10 mouse cellular contexts compared by ENCODE assay signal in the genomic region with DNA sequence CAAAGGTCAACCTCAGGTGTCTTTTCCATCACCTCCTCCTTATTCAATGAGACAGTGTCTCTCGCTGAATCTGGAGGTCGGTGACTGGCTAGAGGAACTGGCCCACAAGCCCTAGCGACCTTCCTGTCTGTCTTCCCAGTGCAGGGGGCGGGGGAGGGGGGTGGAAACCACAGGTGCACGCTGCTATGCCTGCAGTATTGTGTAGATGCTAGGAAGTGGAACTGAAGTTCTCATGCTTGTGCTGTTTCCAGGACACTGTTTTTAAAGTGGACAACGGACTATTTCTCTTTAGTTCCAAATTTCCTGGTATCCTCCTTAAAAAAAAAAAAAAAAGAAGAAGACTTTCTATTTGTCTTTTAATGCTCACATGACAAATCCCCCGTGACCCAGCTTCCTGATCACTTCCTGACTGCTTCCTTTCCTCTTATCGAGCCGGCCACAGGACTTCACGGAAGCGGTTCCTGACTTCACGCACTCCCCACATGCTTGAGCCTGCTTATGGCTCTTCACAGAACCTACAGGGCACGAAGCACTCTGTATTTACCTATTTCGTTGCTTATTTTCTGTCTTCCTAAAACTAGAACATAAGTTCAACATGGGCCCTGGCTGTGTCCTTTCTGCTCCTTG. TPM values are rescaled to one million over a fixed set of nuclear protein-coding genes. Genes with fewer than 3 reads are reported as not detected.
DNase-seq lines count a peak whose midpoint lies in the region; ATAC-seq and TF ChIP-seq lines count a peak whose summit lies in the region.
"Had no signal": no experiment of that assay in that cellular context is flagged by ENCODE, and none has a peak within 500 bp of the region (broad histone marks: within the 10 kb centered on the region; RNA-seq: fewer than 3 reads in every experiment).

No protein-coding gene starts in this region.

- H3K9me3 ChIP-seq in liver, embryonic 12.5 days (replicated peaks) = no peaks in the 10 kb centered on the region
- no peaks in the 10 kb centered on the region for H3K9me3 ChIP-seq in midbrain, embryonic 13.5 days
- H3K9me3 ChIP-seq: intestine, embryonic 15.5 days; liver, embryonic 15.5 days had no signal

- ATAC-seq in liver, embryonic 12.5 days = no peak
- ATAC-seq in megakaryocyte progenitor cell, adult 5-6 weeks (replicated peaks; ENCODE audit: poor library complexity) = peak; percentile 77
- no peak for ATAC-seq in midbrain, embryonic 13.5 days
- ATAC-seq: intestine, embryonic 15.5 days had no signal

- peak overlapping the region; percentile 27; the same call in 1 of the 2 replicates for H3K4me2 ChIP-seq in liver, embryonic 12.5 days
- no peak overlapping the region for H3K4me2 ChIP-seq in midbrain, embryonic 13.5 days (replicated peaks)
- H3K4me2 ChIP-seq: intestine, embryonic 15.5 days; liver, embryonic 15.5 days had no signal

- peaks cover 27% of the 10 kb centered on the region for H3K4me1 ChIP-seq in liver, embryonic 12.5 days
- H3K4me1 ChIP-seq in midbrain, embryonic 13.5 days (replicated peaks) = no peaks in the 10 kb centered on the region
- no peaks in the 10 kb centered on the region for H3K4me1 ChIP-seq in cerebellum, adult 2 months (ENCODE audit: control insufficient read depth, insufficient read depth, low read length)
- H3K4me1 ChIP-seq: intestine, embryonic 15.5 days had no signal

- no peak overlapping the region for H3K4me3 ChIP-seq in liver, embryonic 12.5 days
- no peak overlapping the region for H3K4me3 ChIP-seq in midbrain, embryonic 13.5 days (replicated peaks)
- no peak overlapping the region for H3K4me3 ChIP-seq in cerebellum, adult 2 months (replicated peaks; ENCODE audit: insufficient read depth, low read depth, low read length)
- H3K4me3 ChIP-seq: intestine, embryonic 15.5 days; liver, embryonic 15.5 days had no signal

- no peak overlapping the region for H3K9ac ChIP-seq in liver, embryonic 12.5 days
- H3K9ac ChIP-seq in midbrain, embryonic 13.5 days (replicated peaks) = no peak overlapping the region
- H3K9ac ChIP-seq: intestine, embryonic 15.5 days; liver, embryonic 15.5 days had no signal

- 29% methylated on average over 14 of the region's 14 CpGs for WGBS in liver, embryonic 12.5 days (ENCODE audit: insufficient replicate concordance)
- 77% methylated on average over 14 of the region's 14 CpGs for WGBS in midbrain, embryonic 13.5 days
- 76% methylated on average over 14 of the region's 14 CpGs for WGBS in cerebellum, adult 2 months

- H3K27ac ChIP-seq in liver, embryonic 12.5 days = no peak overlapping the region
- no peak overlapping the region for H3K27ac ChIP-seq in midbrain, embryonic 13.5 days
- no peak overlapping the region for H3K27ac ChIP-seq in cerebellum, adult 2 months (ENCODE audit: insufficient read depth, low read length)
- H3K27ac ChIP-seq: intestine, embryonic 15.5 days; liver, embryonic 15.5 days had no signal

- H3K27me3 ChIP-seq in liver, embryonic 12.5 days (replicated peaks) = no peaks in the 10 kb centered on the region
- H3K27me3 ChIP-seq in midbrain, embryonic 13.5 days = no peaks in the 10 kb centered on the region
- no peaks in the 10 kb centered on the region for H3K27me3 ChIP-seq in cerebellum, adult 2 months (ENCODE audit: control insufficient read depth, insufficient read depth, low read length)
- H3K27me3 ChIP-seq: intestine, embryonic 15.5 days; liver, embryonic 15.5 days had no signal

- TF ChIP-seq POLR2A in cerebellum, adult 2 months (IDR thresholded peaks at IDR 0.05; ENCODE audit: borderline replicate concordance, insufficient read depth, low read length) = no peak

- no peak for TF ChIP-seq CTCF in cerebellum, adult 2 months (IDR thresholded peaks at IDR 0.05; ENCODE audit: borderline replicate concordance, insufficient read depth, low read depth, low read length)

- DNase-seq in liver = no peak
- DNase-seq in CD4-positive, CD25-positive, alpha-beta regulatory T cell, adult 2 months (ENCODE audit: low read depth, low spot score) = peak; percentile 57
- DNase-seq in T-cell, adult 2 months (ENCODE audit: low spot score) = peak; percentile 11
- DNase-seq in cerebellum, adult 2 months = no peak
- DNase-seq: gastrocnemius, postnatal 36 days had no signal

- H3K36me3 ChIP-seq in liver, embryonic 12.5 days = peaks cover 13% of the 10 kb centered on the region; the same call in 1 of the 2 replicates
- H3K36me3 ChIP-seq in midbrain, embryonic 13.5 days = peaks cover 5% of the 10 kb centered on the region; the same call in 1 of the 2 replicates
- H3K36me3 ChIP-seq: intestine, embryonic 15.5 days had no signal

RNA-seq across cellular contexts. Expression of a gene that starts 19.9 kb away (rescaled TPM):
- polyA plus RNA-seq in liver, embryonic 12.5 days (2016; fragmentation: Nextera tagmentation; extraction: Ambion mirVana) = 11.5 and 12.0 TPM in 2 replicates
- total RNA-seq in megakaryocyte progenitor cell, adult 5-6 weeks (2015) = 13.5 and 20.1 TPM in 2 replicates
- 18.4 and 23.7 TPM in 2 replicates for total RNA-seq in megakaryocyte progenitor cell, adult 5-6 weeks (2017)
- polyA plus RNA-seq in midbrain, embryonic 13.5 days (2015; fragmentation: Nextera tagmentation; extraction: Ambion mirVana) = 9.9 and 10.2 TPM in 2 replicates
- 26.2 and 29.0 TPM in 2 replicates for polyA plus RNA-seq in cerebellum, adult 2 months (2012; rRNA removed)

RNA-seq across cellular contexts. Expression of a gene that starts 20.0 kb away (rescaled TPM):
- polyA plus RNA-seq in liver, embryonic 12.5 days (2016; fragmentation: Nextera tagmentation; extraction: Ambion mirVana) = 0.51 and 0.78 TPM in 2 replicates
- 2.5 and 3.6 TPM in 2 replicates for total RNA-seq in megakaryocyte progenitor cell, adult 5-6 weeks (2015)
- 3.0 and 12.4 TPM in 2 replicates for total RNA-seq in megakaryocyte progenitor cell, adult 5-6 weeks (2017)
- 2.5 and 4.5 TPM in 2 replicates for polyA plus RNA-seq in midbrain, embryonic 13.5 days (2015; fragmentation: Nextera tagmentation; extraction: Ambion mirVana)
- polyA plus RNA-seq in cerebellum, adult 2 months (2012; rRNA removed) = 4.3 and 4.4 TPM in 2 replicates

RNA-seq across cellular contexts. Expression of a gene that starts 27.3 kb away (rescaled TPM):
- polyA plus RNA-seq in liver, embryonic 12.5 days (2016; fragmentation: Nextera tagmentation; extraction: Ambion mirVana) = 2.3 and 2.4 TPM in 2 replicates
- total RNA-seq in megakaryocyte progenitor cell, adult 5-6 weeks (2015) = 0.42 and 0.54 TPM in 2 replicates
- total RNA-seq in megakaryocyte progenitor cell, adult 5-6 weeks (2017) = 0.57 and 1.0 TPM in 2 replicates
- polyA plus RNA-seq in midbrain, embryonic 13.5 days (2015; fragmentation: Nextera tagmentation; extraction: Ambion mirVana) = 17.7 and 20.6 TPM in 2 replicates
- polyA plus RNA-seq in cerebellum, adult 2 months (2012; rRNA removed) = 10.8 and 10.9 TPM in 2 replicates

RNA-seq across cellular contexts. Expression of a gene that starts 27.4 kb away (rescaled TPM):
- polyA plus RNA-seq in liver, embryonic 12.5 days (2016; fragmentation: Nextera tagmentation; extraction: Ambion mirVana) = 31.9 and 34.1 TPM in 2 replicates
- 16.7 and 20.9 TPM in 2 replicates for total RNA-seq in megakaryocyte progenitor cell, adult 5-6 weeks (2015)
- total RNA-seq in megakaryocyte progenitor cell, adult 5-6 weeks (2017) = 10.3 and 18.9 TPM in 2 replicates
- polyA plus RNA-seq in midbrain, embryonic 13.5 days (2015; fragmentation: Nextera tagmentation; extraction: Ambion mirVana) = 42.6 and 45.0 TPM in 2 replicates
- polyA plus RNA-seq in cerebellum, adult 2 months (2012; rRNA removed) = 39.9 and 45.0 TPM in 2 replicates

RNA-seq across cellular contexts. Expression of a gene that starts 28.1 kb away (rescaled TPM):
- polyA plus RNA-seq in liver, embryonic 12.5 days (2016; fragmentation: Nextera tagmentation; extraction: Ambion mirVana) = 17.7 and 18.2 TPM in 2 replicates
- total RNA-seq in megakaryocyte progenitor cell, adult 5-6 weeks (2015) = 28.4 and 33.5 TPM in 2 replicates
- total RNA-seq in megakaryocyte progenitor cell, adult 5-6 weeks (2017) = 27.4 and 31.9 TPM in 2 replicates
- 27.0 and 27.1 TPM in 2 replicates for polyA plus RNA-seq in midbrain, embryonic 13.5 days (2015; fragmentation: Nextera tagmentation; extraction: Ambion mirVana)
- polyA plus RNA-seq in cerebellum, adult 2 months (2012; rRNA removed) = 17.6 and 20.2 TPM in 2 replicates

Comparison
In these comparisons a context has a peak if more than half of its experiments do, and no peak if none do; other contexts are left out.
1. DNase-seq: peak in CD4-positive, CD25-positive, alpha-beta regulatory T cell, adult 2 months (single experiment) and T-cell, adult 2 months (single experiment); none in liver (single experiment) and cerebellum, adult 2 months (0 of 2).